Mouse (Mus musculus): ENCODE results near the gene Cacna1c. TPM values are rescaled to one million over a fixed set of nuclear protein-coding genes. Genes with fewer than 3 reads are reported as not detected.
A peak's percentile ranks its signal among the peaks of the same experiment; 100 is the strongest.

Gene Cacna1c
- total RNA-seq, 2 experiments from 2014 or later: 0.09 TPM; not detected in 1

- ATAC-seq (replicated peaks; ENCODE audit: low FRiP score, poor library complexity, severe bottlenecking): peak; percentile 89
Observed at GRCm38 (mm10) chr6:119175078-119175853, 21.0 kb downstream of the Cacna1c start, which contains the start of gene Dcp1b. Gene Dcp1b, plus strand, starts transcription at chr6:119175253.

- ATAC-seq (replicated peaks; ENCODE audit: low FRiP score, poor library complexity, severe bottlenecking): no peak
Observed at GRCm38 (mm10) chr6:119174307-119175074, 21.7 kb downstream of the Cacna1c start.

- no peak for ATAC-seq (replicated peaks; ENCODE audit: low FRiP score, poor library complexity, severe bottlenecking)
Observed at GRCm38 (mm10) chr6:119165677-119166076, 30.5 kb downstream of the Cacna1c start.

DNA sequence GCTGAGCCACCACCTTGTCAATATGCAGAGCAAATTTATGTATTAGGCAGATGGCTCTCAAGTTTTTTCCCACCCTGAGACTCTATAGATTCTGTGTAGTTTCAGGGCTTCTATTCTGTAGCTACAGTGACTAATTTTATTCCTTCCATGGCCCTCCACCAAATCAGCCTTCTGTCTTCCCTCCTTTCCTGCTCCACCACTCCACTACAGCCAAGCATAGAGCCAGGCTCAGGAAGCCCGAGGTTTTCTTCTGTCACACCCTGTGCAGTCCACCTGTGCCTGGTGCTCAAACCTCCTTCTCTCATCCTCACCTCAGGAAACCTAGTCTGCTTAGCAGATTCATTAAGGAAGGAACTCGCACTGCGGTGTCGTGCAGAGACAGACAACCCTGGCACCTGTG lies 51.1 kb downstream of the Cacna1c start:
- no peak for ATAC-seq (replicated peaks; ENCODE audit: low FRiP score, poor library complexity, severe bottlenecking)

DNA sequence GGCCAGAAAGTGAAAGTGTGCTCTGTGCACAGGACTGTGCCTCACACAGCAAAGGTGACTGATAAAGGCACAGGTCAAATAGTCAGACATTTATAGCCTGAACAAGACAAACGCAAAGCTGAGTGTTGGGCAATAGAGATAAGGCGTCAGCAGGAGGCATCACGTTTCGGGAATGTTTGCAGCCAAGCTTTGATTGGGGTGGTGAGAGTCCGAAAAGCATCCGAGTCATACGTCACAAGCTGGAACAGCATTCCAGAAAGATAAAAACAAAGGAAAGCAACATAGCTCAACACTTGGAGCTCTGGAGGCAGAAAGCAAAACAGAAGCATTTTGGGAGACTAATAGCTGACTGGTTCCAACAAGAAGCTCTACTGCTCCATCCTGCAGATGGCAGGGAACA lies 56.7 kb downstream of the Cacna1c start:
- ATAC-seq (replicated peaks; ENCODE audit: low FRiP score, poor library complexity, severe bottlenecking): no peak

DNA sequence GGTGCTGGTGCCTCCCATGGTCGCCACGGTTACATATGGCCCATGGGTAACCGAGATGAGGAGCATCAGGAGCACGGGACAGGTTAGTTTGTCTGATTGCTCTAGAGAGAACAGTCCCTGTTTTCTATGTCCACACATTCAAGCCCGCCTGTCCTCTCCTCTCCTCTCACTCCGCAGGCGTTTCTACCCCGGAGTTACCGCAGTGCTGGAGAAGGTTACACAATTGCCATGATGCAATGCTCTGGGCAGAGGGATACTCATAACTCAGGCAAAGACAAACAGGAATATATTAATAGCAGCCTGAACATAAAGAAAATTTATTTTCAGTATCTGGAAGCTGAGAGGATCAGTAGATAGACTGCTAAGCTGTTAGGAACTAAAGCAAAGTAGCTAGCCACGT lies 58.5 kb downstream of the Cacna1c start:
- no peak for ATAC-seq (replicated peaks; ENCODE audit: low FRiP score, poor library complexity, severe bottlenecking)

DNA sequence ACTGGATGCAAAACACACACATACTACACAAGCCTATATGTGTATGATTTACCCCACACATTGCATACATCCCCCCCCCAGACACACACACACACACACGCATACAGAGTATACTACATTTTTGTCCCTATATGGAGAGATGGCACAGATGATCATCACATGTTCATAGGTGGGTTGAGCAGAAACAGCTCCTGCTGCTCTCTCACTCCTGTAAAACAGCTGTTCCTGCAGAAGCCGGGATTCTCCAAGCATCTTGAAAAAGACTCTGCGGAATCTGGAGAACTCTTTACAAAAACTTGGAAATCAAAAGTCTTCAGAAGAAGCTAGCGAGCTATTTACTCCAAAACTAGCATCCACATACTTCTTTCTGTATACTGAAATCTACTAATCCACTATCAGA lies 63.4 kb downstream of the Cacna1c start:
- no peak for ATAC-seq (replicated peaks; ENCODE audit: low FRiP score, poor library complexity, severe bottlenecking)

DNA sequence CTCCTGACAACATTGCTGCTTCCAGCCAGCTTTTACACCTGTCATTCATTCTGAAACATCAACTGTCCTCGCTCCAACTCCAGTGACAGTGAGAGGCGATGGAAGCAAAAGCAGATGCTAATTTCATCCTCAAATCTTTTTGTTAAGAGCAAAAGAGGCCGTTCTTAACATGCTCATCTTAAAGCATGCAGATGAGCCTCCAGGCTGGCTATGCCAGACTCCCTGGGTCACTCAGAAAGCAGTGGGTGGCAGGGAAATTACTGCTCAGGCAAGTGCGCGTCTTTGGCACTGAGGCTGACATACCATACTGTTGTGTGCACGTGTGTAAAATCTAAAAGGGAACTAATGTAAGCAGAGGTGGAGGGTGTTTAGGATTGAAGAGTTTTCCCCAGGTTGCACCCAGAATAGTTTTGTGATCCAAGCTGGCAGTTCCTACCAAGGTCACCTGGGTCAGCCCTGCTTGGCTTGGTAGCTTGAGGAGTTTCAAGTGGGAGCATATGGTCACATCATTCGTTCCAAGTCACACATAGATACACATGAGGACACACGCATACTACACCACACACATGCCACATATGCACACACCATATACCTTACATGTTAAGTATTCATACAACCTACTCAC lies 64.0 kb downstream of the Cacna1c start:
- ATAC-seq (replicated peaks; ENCODE audit: low FRiP score, poor library complexity, severe bottlenecking): no peak

GRCm38 (mm10) chr6:119129664-119130063 lies 66.6 kb downstream of the Cacna1c start:
- ATAC-seq (replicated peaks; ENCODE audit: low FRiP score, poor library complexity, severe bottlenecking): no peak

- ATAC-seq (replicated peaks; ENCODE audit: low FRiP score, poor library complexity, severe bottlenecking): no peak
Observed at GRCm38 (mm10) chr6:119128521-119128920, 67.7 kb downstream of the Cacna1c start.

DNA sequence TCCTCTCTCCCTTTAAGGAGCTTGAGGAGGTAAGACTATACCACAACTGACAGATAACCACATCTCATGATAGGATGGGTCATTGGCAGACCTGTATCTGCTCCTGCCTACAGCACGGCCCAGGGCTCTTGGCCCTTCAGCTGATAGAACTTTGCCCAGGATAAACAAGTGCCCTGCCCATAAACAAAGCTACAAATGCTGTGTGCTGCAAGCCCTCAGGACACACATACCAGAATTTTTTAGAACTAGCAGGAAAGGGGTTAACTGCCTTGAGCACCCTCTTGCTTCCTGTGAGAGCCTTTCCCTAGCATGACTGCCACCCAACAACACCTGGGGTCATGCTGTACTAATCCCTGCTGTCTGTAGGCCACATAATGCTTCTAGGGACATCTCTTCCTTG lies 68.1 kb downstream of the Cacna1c start:
- no peak for ATAC-seq (replicated peaks; ENCODE audit: low FRiP score, poor library complexity, severe bottlenecking)

DNA sequence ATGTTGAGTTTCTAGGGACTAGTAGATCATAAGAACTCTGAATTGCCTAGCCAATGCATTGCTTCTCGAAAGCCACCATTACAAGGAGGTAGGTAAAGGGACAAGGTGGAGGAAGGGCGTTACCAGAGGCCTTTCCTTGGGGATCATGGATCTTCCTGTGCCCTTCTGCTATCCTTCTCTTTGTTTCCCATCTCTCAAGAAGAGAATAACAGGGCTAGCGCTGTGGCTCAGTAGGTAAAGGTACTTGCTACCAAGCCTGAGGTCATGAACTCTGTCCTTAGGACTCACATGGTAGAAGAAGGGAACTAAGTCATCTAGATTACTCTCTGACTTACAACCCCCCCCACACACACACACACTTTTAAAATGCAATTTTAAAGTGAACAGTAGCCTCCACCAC lies 69.2 kb downstream of the Cacna1c start:
- ATAC-seq (replicated peaks; ENCODE audit: low FRiP score, poor library complexity, severe bottlenecking): no peak

- ATAC-seq (replicated peaks; ENCODE audit: low FRiP score, poor library complexity, severe bottlenecking): no peak
Observed at GRCm38 (mm10) chr6:119118371-119118770, 77.8 kb downstream of the Cacna1c start.

GRCm38 (mm10) chr6:119116290-119116689 lies 79.9 kb downstream of the Cacna1c start:
- ATAC-seq (replicated peaks; ENCODE audit: low FRiP score, poor library complexity, severe bottlenecking): no peak

DNA sequence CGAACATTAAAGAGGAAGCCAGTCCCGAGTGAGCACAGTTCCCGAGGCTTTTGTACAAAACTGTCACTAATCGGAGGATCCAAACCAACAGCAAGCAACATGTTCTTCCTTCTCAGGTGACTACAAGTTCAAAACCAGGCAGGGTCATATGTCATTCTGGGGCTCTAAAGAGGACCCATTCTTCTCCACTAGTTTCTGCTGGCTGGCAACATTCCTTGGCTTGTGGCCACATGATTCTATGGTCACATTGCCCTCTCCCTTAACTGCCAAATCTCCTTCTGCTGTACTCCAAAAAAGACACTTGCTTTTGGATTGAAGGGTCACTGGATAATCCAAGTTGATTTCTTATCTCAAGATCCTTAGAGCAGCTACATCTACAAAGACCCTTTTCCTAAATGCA lies 82.9 kb downstream of the Cacna1c start:
- no peak for ATAC-seq (replicated peaks; ENCODE audit: low FRiP score, poor library complexity, severe bottlenecking)

DNA sequence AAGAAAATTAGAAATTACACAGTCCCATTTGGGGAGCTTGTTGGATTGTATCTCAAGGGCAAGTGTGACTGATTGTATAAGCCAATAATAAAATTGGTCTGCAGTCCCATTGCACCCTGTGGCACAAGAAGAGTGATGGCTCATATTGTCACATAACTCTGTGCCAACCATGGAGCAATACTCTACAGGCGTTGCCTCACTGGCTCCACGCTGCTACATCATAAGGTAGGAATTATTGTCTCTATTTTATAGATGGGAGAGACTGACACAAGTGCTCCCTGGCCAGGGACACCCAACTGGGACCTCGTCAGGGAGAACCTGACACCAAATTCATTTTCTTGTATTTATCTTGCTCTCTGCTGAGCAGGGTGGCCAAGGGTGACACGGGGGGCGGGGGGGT lies 85.8 kb downstream of the Cacna1c start:
- ATAC-seq (replicated peaks; ENCODE audit: low FRiP score, poor library complexity, severe bottlenecking): no peak

DNA sequence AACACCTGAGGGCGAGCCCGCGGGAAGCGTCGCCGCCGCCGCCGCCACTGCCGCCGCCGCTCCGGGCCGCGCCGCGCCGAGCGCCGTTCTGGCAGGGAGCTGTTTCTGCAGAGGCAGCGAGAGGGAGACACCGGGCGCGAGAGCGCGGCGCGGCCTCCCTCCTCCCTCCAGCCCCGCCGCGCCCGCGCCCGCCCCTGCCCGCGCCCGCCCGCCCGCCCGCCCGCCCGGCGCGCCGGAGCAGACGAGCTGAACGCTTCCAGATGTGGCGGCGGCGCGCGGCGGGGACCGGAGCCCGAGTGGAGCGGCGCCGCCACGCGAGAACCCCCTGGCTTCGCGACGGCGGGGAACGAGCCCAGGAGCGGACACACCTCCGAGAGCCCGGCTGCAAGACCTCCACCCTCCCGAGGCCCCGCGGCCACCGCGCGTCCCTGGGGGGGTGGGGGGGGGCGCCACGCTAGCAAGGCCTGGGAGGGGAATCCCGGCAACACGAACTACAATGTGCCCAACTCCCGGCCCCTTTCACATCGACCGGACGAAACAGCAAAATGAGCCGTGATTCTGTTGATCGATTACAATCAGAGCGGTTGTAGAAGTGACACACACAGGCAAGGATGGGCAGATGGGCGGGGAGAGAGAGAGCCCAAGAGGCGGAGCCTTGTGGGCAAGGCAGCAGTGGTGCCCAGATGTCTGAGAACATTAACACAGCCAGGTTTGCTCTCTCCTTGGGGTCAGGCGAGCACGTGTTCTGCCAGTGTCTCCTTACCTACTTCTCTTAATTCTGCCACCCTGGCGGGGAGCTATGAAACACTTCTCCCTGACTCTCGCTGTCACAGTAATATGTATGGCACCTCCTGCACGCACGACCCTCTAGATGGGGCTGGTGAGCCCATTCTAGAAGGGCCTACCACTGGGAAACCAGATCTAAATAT lies 87.5 kb downstream of the Cacna1c start:
- no peak for ATAC-seq (replicated peaks; ENCODE audit: low FRiP score, poor library complexity, severe bottlenecking)

GRCm38 (mm10) chr6:119107856-119108465 lies 88.3 kb downstream of the Cacna1c start:
- ATAC-seq (replicated peaks; ENCODE audit: low FRiP score, poor library complexity, severe bottlenecking): no peak

DNA sequence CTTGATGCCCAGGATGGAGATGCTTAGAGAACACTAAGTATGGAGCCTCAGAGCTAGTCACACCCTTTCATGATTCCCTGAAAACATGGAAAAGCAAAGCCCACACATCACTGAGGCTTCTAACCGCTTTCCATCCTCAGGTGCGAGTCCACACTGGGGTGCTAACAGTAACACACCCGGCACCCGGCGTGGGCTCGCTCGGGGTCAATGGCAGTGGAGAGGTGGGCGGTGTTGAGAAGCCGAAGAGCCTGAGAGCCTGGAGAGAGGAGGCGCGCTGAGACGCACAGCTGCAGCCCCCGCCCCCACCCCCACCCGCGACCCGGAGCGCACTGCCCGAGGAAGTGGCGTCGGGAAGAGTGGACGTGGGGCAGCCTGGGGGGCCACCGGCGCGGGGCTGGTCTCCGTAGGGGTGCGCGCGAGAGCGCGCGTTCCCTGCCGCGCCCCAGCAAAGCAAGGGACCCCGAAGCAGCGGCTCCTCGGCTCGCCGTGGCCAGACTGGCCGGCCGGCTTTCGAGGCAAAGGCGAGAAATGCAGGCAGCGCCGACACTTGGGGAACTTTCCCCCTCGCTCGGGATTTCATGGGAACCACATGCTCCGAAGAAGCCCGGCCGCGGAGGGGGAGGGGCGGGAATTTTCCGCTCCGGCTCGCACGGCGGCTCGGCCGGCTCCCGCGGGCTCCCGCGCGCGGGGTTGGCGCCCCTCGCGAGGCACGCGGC lies 88.9 kb downstream of the Cacna1c start:
- ATAC-seq (replicated peaks; ENCODE audit: low FRiP score, poor library complexity, severe bottlenecking): no peak
